Mouse (Mus musculus) adrenal gland, postnatal 4 days (tissue): Measurements from ENCODE around the gene Arhgef19. TPM values are rescaled to one million over a fixed set of nuclear protein-coding genes. Genes with fewer than 3 reads are reported as not detected.

Source experiments
- DNase-seq, 2 experiments: peaks; one replicate each; pipeline ENCODE4 v3.0.0; 2021 to 2022; ENCODE audit warnings: low spot score in 2 of 2, mixed read lengths in 2 of 2
- long read RNA-seq, 2 experiments: library from polyadenylated mRNA; stranded (forward); transcript quantifications; one replicate each; pipeline ENCODE4 v2.0.0; 2021
- total RNA-seq, 2 experiments: library from RNA; stranded (reverse); gene quantifications; 2 replicates each; pipeline ENCODE4 v1.2.3; 2021

The Arhgef19 gene
- total RNA-seq, result 10 to 100 TPM; 37.5 to 39.2 TPM
- long read RNA-seq, experiment 1, partial matches to known transcripts, result 9 of 50 reads
- long read RNA-seq, experiment 1, other reads (novel, unspliced or antisense), result 41 of 50 reads
- long read RNA-seq, experiment 2, partial matches to known transcripts, result 19 of 70 reads
- long read RNA-seq, experiment 2, other reads (novel, unspliced or antisense), result 50 of 70 reads

DNA sequence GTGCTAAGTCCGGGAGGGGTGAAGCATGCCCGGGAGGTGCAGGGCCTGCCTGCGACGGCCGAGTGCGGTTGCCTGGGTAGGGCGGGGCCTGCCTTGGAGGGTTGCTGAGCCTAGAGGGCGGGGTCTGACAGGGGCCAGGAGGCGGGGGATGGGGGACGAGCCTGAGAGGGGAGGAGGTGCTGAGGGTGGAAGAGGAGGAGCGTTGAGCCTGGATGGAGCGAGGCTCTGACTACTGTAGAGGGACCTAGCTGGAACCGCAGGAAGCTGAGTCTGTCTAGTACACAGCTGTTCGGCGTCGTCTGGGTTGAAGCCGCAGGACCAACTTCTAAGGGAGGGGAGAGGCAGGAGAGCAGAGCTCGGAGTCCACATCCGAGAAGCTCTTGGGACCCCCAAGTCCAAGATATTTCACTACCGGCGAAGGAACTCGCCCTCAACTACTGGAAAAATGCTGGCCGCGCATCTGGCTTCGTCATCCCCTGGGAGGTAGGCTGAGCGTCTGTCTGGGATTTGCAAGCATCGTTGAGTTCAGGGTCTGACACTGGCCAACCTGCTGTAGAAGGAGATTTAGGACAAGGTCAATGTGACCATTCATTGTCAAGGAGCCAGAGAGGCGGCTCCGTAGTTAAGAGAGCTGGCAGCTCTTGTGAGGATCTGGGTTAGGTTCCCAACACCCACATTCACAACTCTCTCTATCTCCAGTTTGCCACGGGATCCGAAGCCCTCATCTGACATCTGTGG is at the start of gene Arhgef19:
Arhgef19 (plus strand) TSS at position 112 of the 738 bp plus-strand sequence.
- peak; percentile 70 to 89 for DNase-seq

DNA sequence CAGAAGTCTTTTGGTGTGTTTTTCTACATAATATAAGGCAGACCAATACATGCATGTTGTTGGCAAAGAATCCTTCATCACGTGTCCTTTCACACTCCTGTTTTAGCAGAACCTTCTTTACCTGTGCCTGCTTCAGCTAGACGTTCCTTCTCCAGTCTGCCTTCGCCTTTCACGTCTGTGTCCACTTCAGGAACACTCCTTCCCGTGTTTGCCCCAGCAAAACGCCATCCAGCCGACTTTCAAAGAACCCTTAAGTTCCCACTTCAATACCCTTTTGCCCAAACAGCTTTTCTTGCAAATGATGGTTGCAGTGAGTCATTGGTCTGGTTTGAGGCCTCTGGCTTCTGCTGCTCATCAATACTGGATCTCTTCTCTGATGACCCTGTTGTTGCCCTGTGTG is 48.0 kb upstream of the Arhgef19 start:
- DNase-seq, result no peak

DNA sequence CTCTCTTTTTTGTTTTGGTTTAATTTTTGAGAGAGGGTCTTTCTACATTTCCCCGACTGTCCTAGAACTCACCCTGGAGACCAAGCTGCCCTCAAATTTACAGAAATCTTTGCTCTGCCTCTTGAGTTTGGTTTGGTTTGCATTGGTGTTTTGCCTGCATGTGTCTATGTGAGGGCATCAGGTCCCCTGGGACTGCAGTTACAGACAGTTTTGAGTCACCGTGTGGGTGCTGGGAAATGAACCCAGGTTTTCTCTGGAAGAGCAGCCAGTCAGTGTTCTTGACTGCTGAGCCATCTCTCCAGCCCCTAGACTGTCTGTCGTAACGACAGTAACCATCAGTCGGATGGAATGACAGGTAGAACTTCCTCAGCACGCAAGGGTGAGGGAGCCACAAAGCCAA is 44.7 kb upstream of the Arhgef19 start:
- no peak for DNase-seq

DNA sequence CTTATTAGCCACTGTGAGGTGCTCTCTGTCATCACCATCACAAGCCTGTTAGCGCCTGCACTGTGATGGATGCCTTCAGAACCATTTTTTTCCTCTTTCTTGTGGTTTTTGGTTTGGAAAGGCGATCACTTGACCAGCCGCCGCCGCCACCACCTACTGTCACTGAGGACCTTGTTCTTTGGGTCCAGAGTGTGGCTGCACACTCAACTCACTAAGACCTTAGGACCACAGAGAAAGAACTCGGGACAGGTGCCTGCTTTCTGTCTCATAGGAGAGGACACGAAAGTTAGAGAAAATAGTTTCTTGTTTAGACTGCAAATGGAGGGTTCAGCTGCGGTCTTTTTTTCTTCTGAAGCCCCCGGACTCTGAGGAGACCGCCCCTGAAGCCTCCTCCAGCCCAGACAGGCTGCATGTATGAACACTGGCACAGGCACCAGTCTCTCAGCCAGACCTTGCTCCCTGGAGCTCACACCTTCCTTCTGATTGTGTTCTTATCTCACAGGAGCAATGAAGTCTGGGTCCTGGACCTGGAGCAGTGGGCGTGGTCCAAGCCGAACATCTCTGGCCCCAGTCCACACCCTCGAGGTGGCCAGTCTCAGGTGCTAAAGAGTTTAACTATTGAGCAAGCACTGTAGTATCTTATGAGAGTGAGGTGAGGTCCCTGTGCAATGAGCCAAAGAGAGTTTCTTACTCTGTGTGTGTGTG is 42.2 kb upstream of the Arhgef19 start:
- DNase-seq, result no peak

DNA sequence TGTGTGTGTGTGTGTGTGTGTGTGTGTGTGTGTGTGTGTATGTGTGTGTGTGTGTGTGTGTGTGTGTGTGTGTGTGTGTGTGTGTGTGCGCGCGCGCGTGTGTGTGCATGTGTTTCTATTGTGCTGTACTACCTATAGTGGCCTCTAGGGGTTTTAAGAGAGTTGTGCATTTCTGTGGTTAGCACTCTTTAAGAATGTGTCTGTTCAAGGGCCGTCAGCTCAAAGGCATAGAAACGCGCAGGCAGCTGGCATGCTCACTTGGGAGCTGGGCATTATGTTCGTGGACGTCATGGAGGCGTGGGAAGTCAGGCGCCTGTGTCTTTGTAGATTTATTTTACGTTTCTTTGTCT is 41.6 kb upstream of the Arhgef19 start:
- DNase-seq, result no peak

DNA sequence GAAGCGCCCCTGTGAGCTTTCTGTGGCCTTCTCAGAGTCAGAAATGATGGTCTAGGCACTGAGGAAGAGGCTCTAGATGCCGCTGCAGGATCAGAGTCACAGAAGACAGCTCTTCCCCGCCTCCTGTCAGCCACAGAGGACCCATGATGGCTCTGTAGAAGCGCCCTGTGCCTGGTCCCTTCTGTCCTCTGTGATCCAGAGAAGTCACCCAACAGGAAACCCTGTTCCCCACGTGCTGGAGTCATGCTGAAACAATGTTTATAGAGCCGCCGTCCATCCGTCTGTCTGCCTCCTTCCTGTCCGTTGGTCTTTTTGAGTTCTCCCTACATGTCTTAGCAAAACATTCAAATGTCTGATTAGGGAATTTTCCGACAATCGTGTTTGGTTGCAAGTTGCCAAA is 38.4 kb upstream of the Arhgef19 start:
- DNase-seq, result no peak

DNA sequence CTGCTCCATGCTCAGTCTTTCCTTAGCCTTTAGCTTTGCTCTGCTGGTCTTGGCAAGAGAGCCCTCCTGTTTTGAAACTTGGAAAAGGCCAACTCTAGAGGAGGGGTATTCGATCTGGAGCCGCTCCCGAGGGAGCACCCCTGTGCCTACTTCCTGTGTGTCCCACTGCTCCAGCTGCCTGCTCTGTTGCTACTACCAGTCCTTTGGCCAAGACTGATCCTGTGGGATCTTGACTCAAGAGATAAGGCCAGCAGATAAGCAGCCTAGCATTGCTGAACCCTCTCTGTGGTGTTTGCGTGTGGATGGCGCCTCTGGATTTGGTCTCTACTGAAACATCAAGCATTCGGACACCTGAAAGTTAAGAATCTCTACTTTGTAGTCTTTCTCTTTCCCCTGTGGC is 37.1 kb upstream of the Arhgef19 start:
- no peak for DNase-seq

DNA sequence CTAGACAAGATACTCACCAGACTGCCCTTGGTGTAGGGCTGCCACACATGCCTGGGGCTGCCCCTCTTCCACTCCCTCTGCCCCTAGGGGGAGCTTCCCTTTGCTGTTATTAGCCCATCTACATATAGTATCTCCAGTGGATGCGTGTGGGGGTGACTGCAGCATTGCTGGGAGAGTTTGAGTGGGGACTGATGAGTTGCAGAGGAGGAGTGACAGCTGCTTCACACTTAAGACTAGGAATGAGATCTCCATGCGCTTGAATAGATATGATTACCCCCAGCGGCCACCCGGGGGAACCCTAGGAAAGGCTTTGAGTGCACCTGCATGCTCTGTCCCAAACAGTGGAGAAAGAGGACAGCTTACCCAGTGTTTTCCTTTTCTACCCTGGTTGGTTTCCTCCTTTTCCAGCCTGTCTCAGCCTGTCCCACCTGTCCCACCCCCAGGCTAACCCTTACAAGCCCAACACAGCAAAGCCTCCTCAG is 34.7 kb upstream of the Arhgef19 start:
- DNase-seq, result peak in 1 of 2 experiments; percentile 25

DNA sequence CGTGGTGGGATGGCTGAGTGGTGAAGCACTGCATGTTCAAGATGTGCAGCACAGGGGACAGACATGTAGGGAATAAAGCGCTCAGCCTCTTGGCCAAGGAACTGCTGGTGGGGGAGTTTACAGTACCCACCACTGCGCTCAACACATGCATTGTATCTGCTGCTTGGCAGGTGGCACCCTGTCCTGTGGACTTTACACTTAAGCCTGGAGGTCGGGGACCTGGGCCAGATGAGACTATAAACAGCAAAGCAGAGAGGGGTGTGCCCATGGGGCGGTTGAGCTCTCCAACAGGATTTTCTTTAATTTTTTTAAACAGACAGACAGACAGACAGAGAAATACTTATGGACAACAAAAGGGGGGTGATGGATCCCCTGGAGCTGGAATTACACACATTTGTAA is 32.2 kb upstream of the Arhgef19 start:
- DNase-seq, result no peak

DNA sequence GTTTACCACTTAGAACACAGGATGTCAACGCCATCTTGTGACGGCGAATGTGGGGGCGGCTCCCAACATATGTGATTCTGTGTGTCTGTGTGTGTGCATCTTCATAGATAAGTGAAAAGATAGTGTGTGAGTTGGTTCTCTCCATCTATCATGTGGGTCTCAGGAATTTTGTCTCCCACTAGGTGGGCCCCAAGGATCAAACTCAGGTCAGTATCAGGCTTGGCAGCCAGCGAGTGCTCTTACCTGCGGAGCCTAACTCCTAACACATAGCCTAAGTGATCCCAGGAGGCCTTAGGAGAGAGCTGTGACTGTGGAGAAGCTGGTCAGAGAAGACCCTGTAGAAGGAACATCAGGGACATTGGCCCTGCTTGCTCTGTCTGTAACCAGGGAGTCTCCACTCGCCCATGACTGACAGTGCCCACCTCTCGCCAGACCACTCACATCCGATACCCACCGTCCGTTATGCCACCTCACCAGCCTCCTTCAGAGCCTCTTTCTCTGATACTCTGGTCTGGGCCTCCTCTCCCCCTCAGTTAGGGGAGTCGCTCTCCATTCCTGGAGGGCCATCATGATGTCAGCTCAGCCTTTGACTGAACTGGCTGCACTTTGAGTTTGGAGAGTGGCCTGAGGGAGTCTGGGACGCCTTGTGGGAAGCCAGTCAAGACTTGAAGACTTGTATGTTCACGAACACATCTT is 28.6 kb upstream of the Arhgef19 start:
- DNase-seq, result no peak

DNA sequence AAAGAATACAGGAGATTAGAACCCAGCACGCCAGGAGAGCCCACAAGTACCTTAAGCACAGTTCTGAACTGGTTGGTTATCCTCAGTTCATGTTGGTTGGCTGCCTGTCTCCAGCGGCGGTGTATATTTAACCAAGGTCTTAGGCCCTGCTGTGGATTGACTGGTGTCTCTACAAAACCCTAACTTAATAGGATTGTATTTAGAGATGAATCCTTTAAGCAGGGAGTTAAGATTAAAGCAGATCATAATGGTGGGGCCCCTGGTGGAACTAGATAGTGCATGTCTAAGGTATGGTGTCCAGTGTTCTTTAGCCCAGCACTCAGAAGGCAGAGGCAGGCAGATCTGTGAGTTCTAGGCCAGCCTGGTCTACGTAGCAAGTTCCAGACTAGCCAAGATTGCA is 27.7 kb upstream of the Arhgef19 start:
- DNase-seq, result no peak

DNA sequence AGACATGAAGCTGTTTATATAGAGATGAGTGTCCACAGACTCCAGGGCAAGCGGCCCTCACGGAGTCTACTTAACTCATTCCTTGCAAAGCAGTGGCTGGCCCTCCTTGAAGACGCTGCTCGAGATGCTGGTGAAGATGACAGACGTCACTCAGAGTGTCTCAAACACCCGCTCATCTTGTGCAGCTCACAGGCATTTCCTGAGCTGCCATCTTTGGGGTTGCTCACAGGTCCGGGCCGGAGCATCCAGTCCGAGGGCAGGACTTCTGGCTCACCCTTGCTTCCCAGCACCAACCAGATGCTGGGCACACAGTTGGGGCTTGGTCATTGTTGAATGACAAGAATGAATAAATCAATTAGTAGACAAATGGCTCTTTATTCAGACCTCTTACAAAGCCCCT is 26.4 kb upstream of the Arhgef19 start:
- no peak for DNase-seq

DNA sequence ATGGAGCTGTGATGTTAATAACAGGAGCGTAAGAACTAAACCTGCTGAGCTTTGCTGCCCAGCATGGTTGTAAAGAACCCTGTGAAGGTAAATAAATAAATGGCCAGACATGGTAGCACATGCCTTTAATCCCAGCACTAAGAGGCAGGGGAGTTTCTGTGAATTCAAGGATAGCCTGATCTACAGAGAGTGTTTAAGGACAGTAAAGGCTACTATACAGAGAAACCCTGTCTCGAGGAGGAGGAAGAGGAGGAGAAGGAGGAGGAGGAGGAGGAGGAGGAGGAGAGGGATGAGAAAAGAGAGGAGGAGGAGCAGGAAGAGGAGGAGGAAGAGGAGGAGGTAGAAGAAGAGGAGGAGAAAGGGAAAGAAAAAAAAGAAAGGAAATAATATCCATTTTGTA is 26.0 kb upstream of the Arhgef19 start:
- DNase-seq, result no peak

DNA sequence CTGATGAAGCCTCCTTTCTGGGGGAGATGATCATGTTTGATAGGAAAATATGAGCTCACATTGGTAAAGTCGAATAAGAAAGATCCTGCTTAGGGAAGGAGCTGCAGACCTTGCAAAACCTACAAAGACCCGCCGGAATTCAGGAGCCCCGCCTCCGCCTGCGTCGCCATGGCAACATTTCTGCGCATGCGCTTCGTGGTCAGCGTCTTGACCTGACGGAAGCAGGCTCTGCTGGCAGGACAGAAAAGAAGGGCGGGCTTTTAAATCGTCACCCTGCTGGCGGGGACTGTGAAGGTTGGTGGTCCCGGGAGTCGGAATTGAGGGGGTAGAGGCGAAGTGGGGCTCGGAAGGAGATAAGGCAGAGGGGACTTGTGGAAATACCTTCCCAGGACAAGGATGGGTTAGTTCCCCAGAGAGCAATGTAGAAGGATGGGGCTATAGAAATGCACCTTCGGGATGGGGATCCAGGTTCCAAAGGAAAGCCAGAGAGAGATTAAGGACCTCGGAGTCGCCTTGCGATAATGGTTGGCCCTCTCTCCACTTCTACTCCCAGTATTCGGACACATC is 25.4 kb upstream of the Arhgef19 start, which contains the start of gene Rsg1:
Rsg1 (plus strand) TSS at position 187 of the 567 bp plus-strand sequence.
- DNase-seq, result peak; percentile 87 to 91

DNA sequence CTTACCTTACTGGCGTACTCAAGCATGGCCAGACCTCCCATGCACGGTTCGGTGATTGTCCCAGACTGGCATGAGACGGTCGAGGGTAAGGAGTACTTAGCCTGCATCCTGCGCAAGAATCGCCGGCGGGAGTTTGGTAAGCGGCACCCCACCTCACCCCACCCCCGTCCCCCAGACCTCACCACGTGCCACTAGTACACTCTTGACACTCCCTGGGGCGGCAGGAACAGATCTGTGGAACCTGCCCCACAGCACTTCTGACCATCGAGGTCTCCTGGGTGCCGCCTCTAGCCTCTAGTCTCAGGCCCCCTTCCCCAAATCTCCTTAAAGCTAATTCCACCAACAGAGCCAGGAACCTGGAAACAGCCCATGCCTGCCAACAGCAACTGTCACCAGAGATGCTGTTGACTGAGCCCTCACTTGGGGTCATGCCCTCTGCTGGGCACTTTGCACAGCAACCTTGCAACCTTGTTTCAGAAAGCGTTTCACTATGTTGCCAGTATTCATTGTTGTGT is 24.9 kb upstream of the Arhgef19 start:
- no peak for DNase-seq

DNA sequence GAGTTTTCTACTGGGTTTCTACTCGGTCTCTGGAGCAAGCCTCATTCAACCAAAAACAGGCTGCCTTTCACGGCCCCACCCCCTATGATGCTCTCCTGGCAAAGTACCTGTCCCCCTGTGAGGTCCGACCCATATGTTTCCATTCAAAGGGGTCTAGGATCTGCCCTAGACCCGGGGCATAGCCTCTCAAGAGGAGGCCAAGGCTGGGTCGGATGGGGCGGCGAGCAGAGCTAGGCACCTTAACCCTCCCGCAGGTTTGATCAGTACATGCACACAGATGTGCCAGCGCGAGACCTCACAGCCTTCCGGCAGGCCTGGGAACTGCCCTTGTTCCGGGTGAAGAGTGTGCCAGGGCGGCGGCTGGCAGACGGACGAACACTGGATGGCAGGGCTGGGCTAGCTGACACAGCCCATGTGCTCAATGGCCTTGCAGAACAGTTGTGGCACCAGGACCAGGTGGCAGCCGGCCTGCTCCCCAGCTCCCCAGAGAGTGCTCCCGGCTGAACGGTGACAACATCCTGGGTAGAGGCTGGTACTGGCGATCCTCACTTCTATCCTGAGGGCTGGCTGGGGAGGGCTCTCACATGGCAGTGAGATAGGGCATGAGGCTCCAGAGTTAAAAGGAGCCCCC is 19.6 kb upstream of the Arhgef19 start:
- DNase-seq, result no peak

DNA sequence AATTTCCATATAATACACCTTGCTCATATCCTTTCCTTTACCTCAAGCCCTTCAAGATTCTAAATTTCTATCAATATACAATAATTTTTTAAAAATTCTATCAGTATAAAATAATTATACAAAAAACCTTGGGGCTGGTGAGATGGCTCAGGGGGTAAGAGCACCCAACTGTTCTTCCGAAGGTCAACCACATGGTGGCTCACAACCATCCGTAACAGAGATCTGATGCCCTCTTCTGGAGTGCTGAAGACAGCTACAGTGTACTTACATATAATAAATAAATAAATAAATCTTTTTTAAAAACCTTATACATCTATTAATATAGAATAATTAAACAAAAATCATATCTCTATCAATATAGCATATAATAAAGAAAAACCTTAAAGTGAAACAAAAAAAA is 17.5 kb upstream of the Arhgef19 start:
- DNase-seq, result no peak

DNA sequence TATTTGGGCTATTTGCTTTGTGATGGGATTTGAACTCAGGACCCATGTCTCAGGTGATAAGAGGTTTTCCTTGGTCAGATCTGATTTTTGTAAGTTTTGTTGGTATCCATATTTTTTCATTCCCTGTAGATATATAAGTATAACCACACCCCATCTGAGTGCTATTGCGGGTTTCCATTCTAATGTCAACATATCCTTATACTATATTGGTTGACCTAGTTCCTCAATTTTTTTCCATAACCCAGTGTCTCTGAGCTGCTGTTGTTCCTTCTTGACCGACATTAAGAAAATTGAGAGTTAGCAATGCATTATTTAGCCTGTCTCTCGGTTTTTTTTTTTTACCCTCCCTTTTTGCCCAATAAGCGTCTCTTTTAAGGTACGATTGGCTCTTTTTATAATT is 16.5 kb upstream of the Arhgef19 start:
- DNase-seq, result no peak

DNA sequence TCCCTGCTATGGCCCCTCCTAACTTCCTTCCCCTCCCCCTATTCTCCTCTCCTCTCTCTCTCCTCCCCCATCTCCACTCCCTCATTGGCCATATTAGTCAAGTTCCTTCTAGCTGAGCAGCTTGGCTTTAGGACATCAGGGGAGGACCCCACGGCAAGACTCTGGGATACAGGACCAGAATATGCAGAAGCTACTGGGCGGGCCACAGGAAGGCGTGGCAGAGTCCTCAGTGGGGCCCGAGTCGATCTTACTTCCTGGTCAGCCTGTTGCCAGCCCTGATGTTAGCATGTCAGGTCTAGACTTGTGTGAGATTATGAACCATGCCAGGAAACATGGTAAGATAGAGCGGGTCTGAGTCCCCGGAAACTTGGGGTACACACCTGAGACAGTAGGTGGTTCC is 10.6 kb upstream of the Arhgef19 start:
- DNase-seq, result no peak

DNA sequence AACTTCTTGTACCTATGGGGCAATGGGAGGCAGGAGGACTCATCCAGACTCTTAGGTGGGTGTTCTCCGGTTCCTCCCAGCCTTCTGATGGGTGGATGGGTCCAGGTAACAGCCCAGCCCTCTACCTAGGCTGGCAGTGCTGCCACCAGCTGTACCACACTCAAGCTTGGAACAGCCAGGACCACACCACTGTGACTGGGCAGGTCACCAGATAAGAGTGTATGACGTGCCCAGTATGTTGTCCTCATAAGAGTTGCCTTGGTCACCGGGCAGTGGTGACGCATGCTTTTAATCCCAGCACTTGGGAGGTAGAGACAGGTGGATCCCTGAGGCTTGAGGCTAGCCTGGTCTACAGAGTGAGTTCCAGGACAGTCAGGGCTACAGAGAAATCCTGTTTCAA is 6.1 kb upstream of the Arhgef19 start:
- DNase-seq, result no peak
